Mouse (Mus musculus) stomach, postnatal 0 days (tissue): ENCODE measurements around the gene Gm5105.

Source experiments
- CTCF ChIP-seq: IDR thresholded peaks from 2 replicates; pipeline ENCODE4 v1.5.1; 2016; ENCODE audit warnings: antibody characterized with exemption, low read depth, mild to moderate bottlenecking, moderate library complexity
- EP300 ChIP-seq: optimal IDR thresholded peaks from 2 replicates; pipeline ENCODE3; 2016; ENCODE audit warnings: antibody characterized with exemption

DNA sequence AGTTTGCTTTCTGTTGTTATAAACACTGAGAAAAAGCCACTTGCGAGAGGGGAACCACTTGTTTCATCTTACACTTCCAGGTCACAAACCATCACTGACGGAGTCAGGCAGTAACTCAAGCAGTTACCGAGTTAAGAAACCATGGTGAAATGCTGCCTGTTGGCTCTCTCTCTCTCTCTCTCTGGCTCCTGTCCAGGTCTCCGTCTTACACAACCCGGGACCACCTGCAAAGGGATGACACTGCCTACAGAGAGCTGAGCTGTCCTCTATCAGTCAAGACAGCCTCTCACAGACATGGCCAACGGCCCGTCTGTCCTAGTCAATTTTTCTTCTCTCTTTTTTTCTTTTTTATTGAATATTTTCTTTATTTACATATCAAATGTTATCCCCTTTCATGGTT lies 23.9 kb downstream of the Gm5105 start:
- TF ChIP-seq CTCF = no peak
- no peak for TF ChIP-seq EP300
